Mouse (Mus musculus) CH12.LX (cell line): ENCODE results near the gene Adgrg1. TPM values are rescaled to one million over a fixed set of nuclear protein-coding genes. Genes with fewer than 3 reads are reported as not detected.

Source experiments
- DNase-seq: peaks from one replicate; pipeline ENCODE4 v3.0.0-alpha.2; 2013; ENCODE audit errors: extremely low read depth
- H3K27ac ChIP-seq: 2 replicates; pipeline ENCODE4 v1.5.1; 2012; ENCODE audit warnings: low read depth, mild to moderate bottlenecking, control low read depth, moderate library complexity; ENCODE audit not compliant: insufficient read depth
- H3K27me3 ChIP-seq: replicated peaks from 2 replicates; pipeline ENCODE3; 2012; ENCODE audit warnings: inconsistent platforms
- H3K36me3 ChIP-seq, 2 experiments: replicated peaks in 1 of 2; 2 replicates each; pipeline versions ENCODE3 to v1.6.1; 2012; ENCODE audit warnings: inconsistent platforms in 1 of 2, low read length in 1 of 2, mild to moderate bottlenecking in 1 of 2, mixed read lengths in 1 of 2, moderate library complexity in 1 of 2; ENCODE audit not compliant: control insufficient read depth in 1 of 2, insufficient read depth in 1 of 2
- H3K4me1 ChIP-seq, 2 experiments: 2 replicates each; pipeline ENCODE4 v1.6.1; 2012; ENCODE audit warnings: inconsistent platforms in 1 of 2, moderate library complexity in 1 of 2; ENCODE audit not compliant: insufficient read depth in 2 of 2, control insufficient read depth in 1 of 2
- H3K4me2 ChIP-seq: 2 replicates; pipeline ENCODE4 v1.6.1; 2012; ENCODE audit warnings: low read depth, mild to moderate bottlenecking, control low read depth; ENCODE audit not compliant: poor library complexity, insufficient read depth, severe bottlenecking
- H3K4me3 ChIP-seq, 3 experiments: fragments of 150-350 bp in 1 of 3; sonication (generic) in 1 of 3; replicated peaks in 1 of 3; 2 replicates each; pipeline versions ENCODE3 to v1.5.1; 2011 to 2012; ENCODE audit warnings: low read depth in 2 of 3, low read length in 2 of 3, mild to moderate bottlenecking in 2 of 3, moderate library complexity in 2 of 3, control low read depth in 1 of 3, improper control_type of control experiment in 1 of 3, inconsistent platforms in 1 of 3, mixed read lengths in 1 of 3; ENCODE audit not compliant: poor library complexity in 1 of 3
- H3K79me2 ChIP-seq: replicated peaks from 2 replicates; pipeline ENCODE4 v1.6.1; 2012; ENCODE audit warnings: mild to moderate bottlenecking, moderate library complexity; ENCODE audit not compliant: control insufficient read depth, poor library complexity, insufficient read depth, severe bottlenecking; ENCODE audit errors: extremely low read depth
- H3K9ac ChIP-seq: 2 replicates; pipeline ENCODE4 v1.6.1; 2012; ENCODE audit warnings: low read depth, mild to moderate bottlenecking, control low read depth, moderate library complexity; ENCODE audit not compliant: insufficient read depth
- H3K9me3 ChIP-seq: replicated peaks from 2 replicates; pipeline ENCODE3; 2012; ENCODE audit warnings: low read length, inconsistent platforms, mixed read lengths
- BHLHE40 ChIP-seq: IDR thresholded peaks from 2 replicates; pipeline ENCODE4 v1.6.1; 2011; ENCODE audit warnings: mild to moderate bottlenecking, low read depth, low read length, improper control_type of control experiment
- CHD1 ChIP-seq: IDR thresholded peaks from 2 replicates; pipeline ENCODE4 v1.6.1; 2012; ENCODE audit warnings: low read depth, low read length, improper control_type of control experiment, inconsistent platforms
- CHD2 ChIP-seq: IDR thresholded peaks from 2 replicates; pipeline ENCODE4 v1.6.1; 2011; ENCODE audit warnings: low read length, improper control_type of control experiment
- CTCF ChIP-seq, 2 experiments: IDR thresholded peaks in 1 of 2; conservative IDR thresholded peaks in 1 of 2; 2 replicates each; pipeline ENCODE4 v1.5.1; 2011 to 2012; ENCODE audit warnings: low read depth in 2 of 2, low read length in 2 of 2, improper control_type of control experiment in 1 of 2, inconsistent platforms in 1 of 2, mild to moderate bottlenecking in 1 of 2, moderate library complexity in 1 of 2
- ELF1 ChIP-seq: IDR thresholded peaks from 2 replicates; pipeline ENCODE4 v1.6.1; 2014; ENCODE audit warnings: low read depth, mild to moderate bottlenecking, inconsistent platforms, low read length, improper control_type of control experiment
- EP300 ChIP-seq: IDR thresholded peaks from 2 replicates; pipeline ENCODE4 v1.6.1; 2011; ENCODE audit warnings: low read length, improper control_type of control experiment
- ETS1 ChIP-seq: conservative IDR thresholded peaks from 2 replicates; pipeline ENCODE4 v1.6.1; 2012; ENCODE audit warnings: low read depth, mild to moderate bottlenecking, inconsistent platforms, low read length, improper control_type of control experiment, moderate library complexity
- GABPA ChIP-seq: IDR thresholded peaks from 2 replicates; pipeline ENCODE4 v1.6.1; 2012; ENCODE audit warnings: low read depth, low read length, improper control_type of control experiment, inconsistent platforms; ENCODE audit not compliant: insufficient replicate concordance
- HCFC1 ChIP-seq: IDR thresholded peaks from 2 replicates; pipeline ENCODE4 v1.6.1; 2012; ENCODE audit warnings: low read depth, mild to moderate bottlenecking, inconsistent platforms, low read length, improper control_type of control experiment
- IRF4 ChIP-seq: IDR thresholded peaks from 2 replicates; pipeline ENCODE4 v1.6.1; 2014; ENCODE audit warnings: low read depth, mild to moderate bottlenecking, inconsistent platforms, low read length, improper control_type of control experiment
- JUN ChIP-seq: IDR thresholded peaks from 2 replicates; pipeline ENCODE4 v1.6.1; 2011; ENCODE audit warnings: low read depth, mild to moderate bottlenecking, low read length, improper control_type of control experiment, moderate library complexity; ENCODE audit not compliant: insufficient read depth
- JUND ChIP-seq: conservative IDR thresholded peaks from 2 replicates; pipeline ENCODE4 v1.6.1; 2011; ENCODE audit warnings: low read depth, low read length, improper control_type of control experiment
- KAT2A ChIP-seq: IDR thresholded peaks from 2 replicates; pipeline ENCODE4 v1.6.1; 2012; ENCODE audit warnings: low read length, improper control_type of control experiment, inconsistent platforms; ENCODE audit not compliant: insufficient replicate concordance
- MAX ChIP-seq: IDR thresholded peaks from 2 replicates; pipeline ENCODE4 v1.6.1; 2011; ENCODE audit warnings: low read length, improper control_type of control experiment
- MAZ ChIP-seq: IDR thresholded peaks from 2 replicates; pipeline ENCODE4 v1.6.1; 2012; ENCODE audit warnings: low read depth, mild to moderate bottlenecking, inconsistent platforms, low read length, improper control_type of control experiment, moderate library complexity
- MEF2A ChIP-seq: IDR thresholded peaks from 2 replicates; pipeline ENCODE4 v1.6.1; 2014; ENCODE audit warnings: low read depth, mild to moderate bottlenecking, inconsistent platforms, low read length, improper control_type of control experiment, borderline replicate concordance
- MYC ChIP-seq: IDR thresholded peaks from 2 replicates; pipeline ENCODE4 v1.6.1; 2011; ENCODE audit warnings: low read depth, mild to moderate bottlenecking, improper control_type of control experiment, low read length
- PAX5 ChIP-seq: IDR thresholded peaks from 2 replicates; pipeline ENCODE4 v1.6.1; 2012; ENCODE audit warnings: low read length, inconsistent platforms, mixed read lengths
- POLR2AphosphoS2 ChIP-seq: IDR thresholded peaks from 2 replicates; pipeline ENCODE4 v1.6.1; 2011; ENCODE audit warnings: low read depth, low read length, improper control_type of control experiment
- RCOR1 ChIP-seq: conservative IDR thresholded peaks from 2 replicates; pipeline ENCODE4 v1.6.1; 2012; ENCODE audit warnings: low read depth, mild to moderate bottlenecking, inconsistent platforms, low read length, improper control_type of control experiment
- SMC3 ChIP-seq: IDR thresholded peaks from 2 replicates; pipeline ENCODE4 v1.6.1; 2011; ENCODE audit warnings: low read depth, low read length, improper control_type of control experiment
- TBP ChIP-seq: conservative IDR thresholded peaks from 2 replicates; pipeline ENCODE4 v1.6.1; 2011; ENCODE audit warnings: low read depth, low read length, improper control_type of control experiment
- TCF12 ChIP-seq: IDR thresholded peaks from 2 replicates; pipeline ENCODE4 v1.6.1; 2014; ENCODE audit warnings: low read depth, mild to moderate bottlenecking, inconsistent platforms, low read length, improper control_type of control experiment
- UBTF ChIP-seq: IDR thresholded peaks from 2 replicates; pipeline ENCODE4 v1.6.1; 2012; ENCODE audit warnings: low read depth, mild to moderate bottlenecking, inconsistent platforms, low read length, improper control_type of control experiment, moderate library complexity
- USF1 ChIP-seq: IDR thresholded peaks from 2 replicates; pipeline ENCODE4 v1.6.1; 2014; ENCODE audit warnings: low read depth, mild to moderate bottlenecking, inconsistent platforms, low read length, improper control_type of control experiment
- USF2 ChIP-seq: conservative IDR thresholded peaks from 2 replicates; pipeline ENCODE4 v1.6.1; 2011; ENCODE audit warnings: low read depth, low read length, improper control_type of control experiment
- ZKSCAN1 ChIP-seq: IDR thresholded peaks from 2 replicates; pipeline ENCODE4 v1.6.1; 2012; ENCODE audit warnings: low read depth, inconsistent platforms, low read length, improper control_type of control experiment, borderline replicate concordance
- ZNF384 ChIP-seq: IDR thresholded peaks from 2 replicates; pipeline ENCODE4 v1.6.1; 2012; ENCODE audit warnings: low read depth, low read length, improper control_type of control experiment, inconsistent platforms
- dilution Hi-C: fragments of 300-500 bp; cut with MboI; formaldehyde crosslinking; loops from 2 replicates; pipeline ENCODE4 v1.14.3; 2020; ENCODE audit warnings: low sequenced_read_pairs; ENCODE audit not compliant: extremely low pct_unique_long_range_greater_than_20kb, extremely low pct_ligation_motif_present
- in situ Hi-C: fragments of 300-500 bp; cut with MboI; formaldehyde crosslinking; loops from 3 replicates; pipeline ENCODE4 v1.14.3; 2019; ENCODE audit warnings: low sequenced_read_pairs, low pct_ligation_motif_present, low pct_unique_long_range_greater_than_20kb, mixed read lengths
- polyA plus RNA-seq: library from polyadenylated mRNA; unstranded; fragments of >175 nt; gene quantifications from 2 replicates; pipeline ENCODE4 v1.2.1, GENCODE M21; 2012; ENCODE audit warnings: low read depth; ENCODE audit not compliant: insufficient read length
- total RNA-seq, 2 experiments: library from RNA; depleted of rRNA; stranded (reverse); fragments of 300-350 nt in 1 of 2; fragments of >200 nt in 1 of 2; gene quantifications; 2 replicates each; pipeline ENCODE4 v1.2.3; 2012 to 2014

Gene Adgrg1
- total and polyA plus RNA-seq, 3 experiments = 0.42 to 2.5 (median 1.2) TPM

DNA sequence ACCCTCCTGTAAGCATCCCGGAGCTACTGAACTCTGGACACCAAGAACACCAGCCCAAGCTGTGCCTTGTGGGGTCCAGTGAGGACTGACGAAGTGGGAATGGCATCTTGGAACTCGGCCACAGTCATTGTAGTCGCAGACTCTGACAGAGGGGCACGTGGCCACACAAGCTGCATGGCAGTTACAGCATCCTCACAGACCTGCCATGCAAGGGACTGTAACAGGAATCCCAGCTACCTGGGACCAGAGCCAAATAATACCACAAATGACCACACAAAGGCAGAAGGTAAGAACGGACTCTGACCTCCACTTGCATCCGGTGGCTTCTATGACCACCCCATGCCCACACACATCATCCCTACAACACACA is 20.2 kb upstream of the Adgrg1 start:
- H3K4me1 ChIP-seq = peaks cover 17 to 44% of the 10 kb centered on the region in 2 experiments
- TF ChIP-seq ELF1 (no peak), MAX (peak; percentile 44; the same call in 1 of the 2 replicates), BHLHE40 (peak; percentile 42; the same call in 1 of the 2 replicates), GABPA (no peak), USF1 (peak; percentile 50), MYC (no peak), ZNF384 (no peak)
- TF ChIP-seq, all 38 proteins: peak for 3
- DNase-seq = peak; percentile 31
- peak overlapping the region in 1 of 3 experiments; percentile 31 for H3K4me3 ChIP-seq
- H3K36me3 ChIP-seq = no peaks in the 10 kb centered on the region
- H3K9ac ChIP-seq = no peak overlapping the region
- H3K27ac ChIP-seq = peak overlapping the region; percentile 72
- H3K27me3 ChIP-seq = peaks cover 4% of the 10 kb centered on the region
- dilution Hi-C loops (no loop called here), in situ Hi-C loops (no loop called here)
- no peaks in the 10 kb centered on the region for H3K9me3 ChIP-seq
- H3K4me2 ChIP-seq = peak overlapping the region; percentile 73
- no peaks in the 10 kb centered on the region for H3K79me2 ChIP-seq

DNA sequence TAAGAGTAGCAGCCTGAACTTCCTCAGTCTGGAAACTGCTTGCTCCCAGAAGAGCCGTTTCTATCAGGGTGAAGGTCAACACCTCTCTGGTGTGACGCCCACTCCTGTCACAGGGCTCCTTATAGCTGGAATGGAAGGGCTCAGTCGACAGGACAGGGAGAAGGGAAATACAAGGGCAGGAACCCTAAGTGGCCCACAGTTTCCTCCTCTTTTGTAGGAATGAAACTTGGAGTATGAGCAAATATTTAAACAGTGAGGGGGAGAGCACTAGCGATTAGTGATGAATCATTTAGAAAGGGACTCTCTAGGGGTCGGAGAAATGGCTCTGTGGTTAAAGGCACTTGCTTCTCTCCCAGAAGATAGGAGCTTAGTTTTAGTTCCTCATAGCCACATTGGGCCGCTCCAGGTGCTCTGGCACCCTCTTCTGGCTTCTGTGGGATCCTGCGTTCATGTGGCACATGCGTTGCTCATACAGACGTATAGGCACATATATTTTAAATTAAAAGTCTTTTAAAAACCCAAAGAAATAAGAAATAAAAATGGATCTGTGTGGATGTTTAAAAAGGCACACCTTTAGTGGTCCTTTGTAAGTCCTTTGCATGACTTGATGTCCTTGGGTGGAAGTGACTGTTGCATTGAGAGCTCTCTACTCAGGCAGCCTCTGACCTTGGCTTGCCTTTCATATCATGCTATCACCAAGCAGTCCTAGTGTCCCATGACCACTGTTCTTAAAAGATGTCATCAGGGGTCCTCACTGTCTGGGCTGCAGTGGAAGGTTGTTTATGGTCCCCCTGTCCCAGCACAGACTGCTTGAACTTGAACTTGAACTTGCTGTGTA is 19.4 kb upstream of the Adgrg1 start:
- peaks cover 17 to 44% of the 10 kb centered on the region in 2 experiments for H3K4me1 ChIP-seq
- H3K9me3 ChIP-seq = no peaks in the 10 kb centered on the region
- no peaks in the 10 kb centered on the region for H3K79me2 ChIP-seq
- H3K9ac ChIP-seq = peak overlapping the region; percentile 22; the same call in 1 of the 2 replicates
- H3K36me3 ChIP-seq = no peaks in the 10 kb centered on the region
- peaks cover 9% of the 10 kb centered on the region for H3K27me3 ChIP-seq
- H3K27ac ChIP-seq = peak overlapping the region; percentile 69
- in situ Hi-C loops = no loop called here
- peak overlapping the region in 2 of 3 experiments; percentile 12 to 27 for H3K4me3 ChIP-seq
- H3K4me2 ChIP-seq = peak overlapping the region; percentile 73
- dilution Hi-C loops = no loop called here
- peak; percentile 92 for DNase-seq
- TF ChIP-seq ZKSCAN1 = no peak
- peak; percentile 59; the same call in 1 of the 2 replicates for TF ChIP-seq CHD2
- TF ChIP-seq ETS1 = peak; percentile 79
- peak; percentile 38 to 89 for TF ChIP-seq CTCF (conservative IDR thresholded peaks at IDR 0.05 in 1 of 2, IDR thresholded peaks at IDR 0.05 in 1 of 2; ENCODE audit: low read depth in 2 of 2, low read length in 2 of 2)
- peak; percentile 50; the same call in 1 of the 2 replicates for TF ChIP-seq MEF2A
- TF ChIP-seq PAX5 = no peak
- peak; percentile 54 for TF ChIP-seq TBP
- TF ChIP-seq JUND = peak; percentile 95
- TF ChIP-seq ZNF384 = 0 out of 2 replicates have a peak, but pooled peaks have one; percentile 3
- TF ChIP-seq SMC3 = peak; percentile 75
- peak; percentile 58; the same call in 1 of the 2 replicates for TF ChIP-seq HCFC1
- TF ChIP-seq USF1 = no peak
- peak; percentile 98 for TF ChIP-seq IRF4
- TF ChIP-seq RCOR1 = peak; percentile 90
- TF ChIP-seq MYC = peak; percentile 97
- TF ChIP-seq JUN = peak; percentile 88
- TF ChIP-seq ELF1 = peak; percentile 9; the same call in 1 of the 2 replicates
- TF ChIP-seq USF2 = no peak
- TF ChIP-seq KAT2A = 0 out of 2 replicates have a peak, but pooled peaks have one; percentile 35
- TF ChIP-seq UBTF = no peak
- TF ChIP-seq TCF12 = peak; percentile 62
- TF ChIP-seq MAX = peak; percentile 60
- peak; percentile 78; the same call in 1 of the 2 replicates for TF ChIP-seq BHLHE40
- no peak for TF ChIP-seq GABPA
- no peak for TF ChIP-seq POLR2AphosphoS2
- peak; percentile 95 for TF ChIP-seq EP300
- TF ChIP-seq CHD1 = no peak
- 0 out of 2 replicates have a peak, but pooled peaks have one; percentile 39 for TF ChIP-seq MAZ
